Mouse (Mus musculus): ENCODE results near the gene Tmem260. TPM values are rescaled to one million over a fixed set of nuclear protein-coding genes. Genes with fewer than 3 reads are reported as not detected.

Gene Tmem260
- polyA plus RNA-seq, 1 experiment from 2014 or later: 10.0 TPM

DNA sequence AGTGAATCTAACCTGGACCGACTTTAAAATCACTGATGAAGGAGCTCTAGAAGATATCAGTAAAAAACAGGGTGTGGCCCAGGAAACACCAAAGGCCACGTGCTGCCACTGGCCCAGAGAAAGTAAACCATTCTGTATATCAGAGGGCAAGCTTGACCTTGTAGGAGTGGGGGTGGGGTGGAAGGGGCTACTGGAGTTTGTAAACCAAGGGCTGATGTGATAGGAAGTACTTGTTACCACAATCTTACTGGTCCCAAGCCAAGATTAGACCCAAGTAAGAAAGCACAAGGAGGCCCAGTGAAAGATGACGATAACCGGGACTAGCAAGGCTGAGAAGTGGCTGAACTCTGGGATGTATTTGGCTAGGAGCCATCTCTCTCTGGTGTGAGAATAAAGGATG, 113.1 kb downstream of the Tmem260 start:
- no peak for ATAC-seq
- WGBS: 37% methylated on average over 4 of the region's 4 CpGs
- TF ChIP-seq CTCF (IDR thresholded peaks at IDR 0.05) (no peak), EP300 (IDR thresholded peaks at IDR 0.05) (no peak)

DNA sequence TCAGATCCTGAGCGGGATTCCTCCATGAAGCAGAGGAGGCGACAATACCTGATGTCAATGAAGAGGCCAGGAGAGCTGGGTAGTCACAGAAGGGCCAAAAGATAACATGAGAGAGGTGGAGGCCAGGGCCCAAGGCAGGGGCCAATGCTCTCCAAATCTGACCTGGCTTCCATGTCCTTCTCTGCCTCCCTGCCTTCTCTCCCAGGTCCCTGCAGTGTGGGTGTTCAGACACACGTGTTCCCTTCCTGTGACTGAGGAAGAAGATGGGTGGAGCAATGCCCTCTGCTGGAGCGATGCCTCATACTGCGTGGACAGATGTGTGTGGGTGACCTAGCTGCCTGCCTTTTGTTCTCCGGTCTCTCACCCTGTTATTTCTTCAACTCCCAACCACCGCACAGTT, 113.8 kb downstream of the Tmem260 start:
- Histone ChIP-seq H3K27ac (ENCODE audit: low read length) (no peak overlapping the region), H3K4me3 (ENCODE audit: low read depth, low read length) (no peak overlapping the region), H3K4me2 (replicated peaks; ENCODE audit: low read depth, low read length) (no peak overlapping the region), H3K27me3 (replicated peaks; ENCODE audit: insufficient read depth, low read length) (no peaks in the 10 kb centered on the region), H3K4me1 (ENCODE audit: insufficient read depth, low read depth, low read length) (no peaks in the 10 kb centered on the region), H3K9me3 (ENCODE audit: low read length) (no peaks in the 10 kb centered on the region), H3K36me3 (ENCODE audit: insufficient read depth, low read length) (no peaks in the 10 kb centered on the region), H3K9ac (replicated peaks; ENCODE audit: low read depth) (no peak overlapping the region)
- no peak for TF ChIP-seq EP300 (IDR thresholded peaks at IDR 0.05)
- TF ChIP-seq CTCF (IDR thresholded peaks at IDR 0.05): no peak
- WGBS: 67% methylated on average over 7 of the region's 7 CpGs
- ATAC-seq (no peak), DNase-seq (ENCODE audit: low spot score) (no peak)

More for the DNA sequence above, 113.1 kb downstream of the Tmem260 start:
- DNase-seq (ENCODE audit: low spot score): no peak
- Histone ChIP-seq H3K27ac (ENCODE audit: low read length) (no peak overlapping the region), H3K4me3 (ENCODE audit: low read depth, low read length) (no peak overlapping the region), H3K36me3 (ENCODE audit: insufficient read depth, low read length) (no peaks in the 10 kb centered on the region), H3K4me1 (ENCODE audit: insufficient read depth, low read depth, low read length) (no peaks in the 10 kb centered on the region), H3K4me2 (replicated peaks; ENCODE audit: low read depth, low read length) (no peak overlapping the region), H3K9ac (replicated peaks; ENCODE audit: low read depth) (no peak overlapping the region), H3K27me3 (replicated peaks; ENCODE audit: insufficient read depth, low read length) (no peaks in the 10 kb centered on the region), H3K9me3 (ENCODE audit: low read length) (no peaks in the 10 kb centered on the region)

DNA sequence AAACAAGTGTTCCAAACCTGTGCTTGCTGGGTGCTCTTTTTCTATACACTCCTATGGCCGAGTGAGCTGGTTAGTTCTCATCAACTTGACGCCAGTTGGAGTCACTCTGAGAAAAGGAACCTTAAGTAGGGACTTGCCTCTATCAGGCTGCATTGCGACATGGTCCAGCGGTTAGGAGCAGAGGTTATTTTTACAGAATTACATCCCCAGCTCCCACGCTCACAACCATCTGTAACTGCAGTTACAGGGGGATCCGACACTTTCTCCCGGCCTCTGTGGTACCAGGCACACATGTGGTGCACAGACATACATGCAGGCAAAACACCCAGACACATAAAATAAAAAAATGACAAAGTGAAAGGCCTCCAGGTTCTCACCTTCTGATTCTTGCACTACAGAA, 120.7 kb downstream of the Tmem260 start:
- Histone ChIP-seq H3K27me3 (replicated peaks; ENCODE audit: insufficient read depth, low read length) (no peaks in the 10 kb centered on the region), H3K9ac (replicated peaks; ENCODE audit: low read depth) (no peak overlapping the region), H3K9me3 (ENCODE audit: low read length) (no peaks in the 10 kb centered on the region), H3K4me2 (replicated peaks; ENCODE audit: low read depth, low read length) (no peak overlapping the region), H3K27ac (ENCODE audit: low read length) (no peak overlapping the region), H3K4me3 (ENCODE audit: low read depth, low read length) (no peak overlapping the region), H3K36me3 (ENCODE audit: insufficient read depth, low read length) (no peaks in the 10 kb centered on the region), H3K4me1 (ENCODE audit: insufficient read depth, low read depth, low read length) (no peaks in the 10 kb centered on the region)
- no peak for TF ChIP-seq EP300 (IDR thresholded peaks at IDR 0.05)
- no peak for TF ChIP-seq CTCF (IDR thresholded peaks at IDR 0.05)
- 67% methylated on average over 7 of the region's 7 CpGs for WGBS
- no peak for ATAC-seq
- no peak for DNase-seq (ENCODE audit: low spot score)

Other genes with a start within 250 kb of the Tmem260 start
- gene Otx2, start 227.7 kb downstream of the Tmem260 start, polyA plus RNA-seq (2015; fragmentation: Nextera tagmentation; extraction: Ambion mirVana): not detected in 2 replicates